Mouse (Mus musculus) spleen, adult 2 months (tissue): ENCODE measurements around the gene Myh11.

ENCODE experiments used
- CTCF ChIP-seq: fragments of 200-500 bp; IDR thresholded peaks from 2 replicates; pipeline ENCODE4 v1.5.1; 2011; ENCODE audit warnings: mild to moderate bottlenecking, inconsistent platforms; ENCODE audit not compliant: insufficient read depth, insufficient read length, insufficient replicate concordance; ENCODE audit errors: extremely low read depth
- POLR2A ChIP-seq: fragments of 200-500 bp; IDR thresholded peaks from 2 replicates; pipeline ENCODE4 v1.6.1; 2011; ENCODE audit warnings: low read depth, low read length, inconsistent platforms

GRCm38 (mm10) chr16:14166490-14166889, 124.7 kb downstream of the Myh11 start:
- TF ChIP-seq CTCF = no peak
- no peak for TF ChIP-seq POLR2A
